15 mouse cellular contexts compared by ENCODE assay signal in the genomic region with DNA sequence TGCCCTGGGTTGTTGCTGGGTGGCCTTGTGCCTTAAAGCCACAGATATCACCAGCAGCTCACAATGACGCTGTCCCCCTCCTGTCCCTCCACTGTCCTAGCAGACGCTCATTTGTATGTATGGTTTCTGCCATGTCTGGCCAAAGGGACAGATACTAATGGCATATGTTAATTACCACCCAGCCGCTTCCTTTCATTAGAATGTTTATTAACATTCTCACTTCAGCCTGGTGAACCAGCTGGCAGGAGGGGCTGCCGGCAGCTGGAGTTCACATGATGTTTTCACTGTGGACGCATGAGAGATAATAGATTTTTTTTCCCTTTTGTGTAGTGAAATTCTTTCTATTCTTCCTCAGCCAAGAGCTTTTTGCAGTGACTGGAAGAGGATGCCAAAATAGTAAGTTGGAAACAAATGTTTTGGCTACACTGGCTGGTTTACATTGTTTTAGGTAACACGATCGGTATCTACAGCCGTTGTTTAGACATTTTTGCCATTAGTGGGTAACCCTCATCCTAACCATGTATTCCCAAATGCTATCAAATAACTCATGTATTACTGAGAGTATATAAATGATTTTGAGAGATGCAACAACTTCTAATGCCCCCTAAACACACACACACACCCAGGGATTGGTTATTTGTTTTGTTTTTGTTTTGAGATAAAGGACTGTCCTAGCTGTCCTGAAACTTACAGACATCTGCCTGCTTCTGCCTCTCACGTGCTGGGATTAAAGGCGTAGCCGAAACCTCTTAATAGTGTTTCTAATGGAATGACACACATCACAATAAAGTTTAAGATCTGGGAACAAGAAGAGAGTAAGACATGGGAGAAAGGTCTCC.
DNase-seq lines count a peak whose midpoint lies in the region; ATAC-seq lines count a peak whose summit lies in the region.
"Had no signal": no experiment of that assay in that cellular context is flagged by ENCODE, and none has a peak within 500 bp of the region (broad histone marks: within the 10 kb centered on the region; RNA-seq: fewer than 3 reads in every experiment).

No protein-coding gene starts in this region.

- H3K27ac ChIP-seq in neural tube, embryonic 11.5 days (ENCODE audit: low read depth, low read length), result peak overlapping the region; percentile 51; the same call in 1 of the 2 replicates
- H3K27ac ChIP-seq in midbrain, embryonic 12.5 days (replicated peaks), result peak overlapping the region; percentile 50
- H3K27ac ChIP-seq: liver, embryonic 15.5 days had no signal

- peak; percentile 93 for ATAC-seq in neural tube, embryonic 11.5 days (ENCODE audit: insufficient read depth, low FRiP score, low TSS enrichment)
- peak; percentile 91 for ATAC-seq in midbrain, embryonic 12.5 days (ENCODE audit: low FRiP score, low read depth)
- ATAC-seq: intestine, postnatal 0 days had no signal

- no peaks in the 10 kb centered on the region for H3K27me3 ChIP-seq in neural tube, embryonic 11.5 days (ENCODE audit: control insufficient read depth, insufficient read depth, low read length)
- H3K27me3 ChIP-seq in midbrain, embryonic 12.5 days, result no peaks in the 10 kb centered on the region; the same call in 1 of the 2 replicates
- H3K27me3 ChIP-seq: liver, embryonic 15.5 days had no signal

- 42% methylated on average over 11 of the region's 11 CpGs for WGBS in neural tube, embryonic 11.5 days
- 35% methylated on average over 11 of the region's 11 CpGs for WGBS in midbrain, embryonic 12.5 days

- no peaks in the 10 kb centered on the region for H3K36me3 ChIP-seq in neural tube, embryonic 11.5 days (ENCODE audit: control insufficient read depth, insufficient read depth, low read length)
- no peaks in the 10 kb centered on the region for H3K36me3 ChIP-seq in midbrain, embryonic 12.5 days
- H3K36me3 ChIP-seq: liver, embryonic 15.5 days had no signal

- H3K4me1 ChIP-seq in neural tube, embryonic 11.5 days (ENCODE audit: control insufficient read depth, insufficient read depth, low read length), result no peaks in the 10 kb centered on the region
- H3K4me1 ChIP-seq in midbrain, embryonic 12.5 days, result peaks cover 17% of the 10 kb centered on the region
- H3K4me1 ChIP-seq: liver, embryonic 15.5 days had no signal

- no peaks in the 10 kb centered on the region for H3K9me3 ChIP-seq in neural tube, embryonic 11.5 days (ENCODE audit: control insufficient read depth, low read length)
- no peaks in the 10 kb centered on the region for H3K9me3 ChIP-seq in midbrain, embryonic 12.5 days
- H3K9me3 ChIP-seq: liver, embryonic 15.5 days had no signal

- H3K9ac ChIP-seq in neural tube, embryonic 11.5 days (ENCODE audit: low read length), result no peak overlapping the region
- H3K9ac ChIP-seq in midbrain, embryonic 12.5 days (replicated peaks), result no peak overlapping the region
- H3K9ac ChIP-seq: liver, embryonic 15.5 days had no signal

- DNase-seq in embryo, embryonic 10.5 days (ENCODE audit: low spot score), result peak; percentile 62
- DNase-seq in embryo, embryonic 10 days (ENCODE audit: low spot score), result no peak
- peak; percentile 70 for DNase-seq in neural tube, embryonic 11.5 days (ENCODE audit: low spot score)
- DNase-seq in neural tube, embryonic 10.5 days (ENCODE audit: extremely low spot score, low spot score), result no peak
- peak; percentile 88 for DNase-seq in retina, postnatal 1 day
- no peak for DNase-seq in yolk sac, embryonic 10.5 days (ENCODE audit: low spot score)
- no peak for DNase-seq in gastrocnemius, postnatal 25 days
- DNase-seq: gastrocnemius, postnatal 14 days; kidney, postnatal 4 days; right cerebral cortex, postnatal 14 days; thymus, postnatal 14 days had no signal

- H3K4me2 ChIP-seq in neural tube, embryonic 11.5 days (ENCODE audit: low read depth), result no peak overlapping the region
- H3K4me2 ChIP-seq in midbrain, embryonic 12.5 days (replicated peaks), result peak overlapping the region; percentile 15
- H3K4me2 ChIP-seq: liver, embryonic 15.5 days had no signal

- H3K4me3 ChIP-seq in neural tube, embryonic 11.5 days (ENCODE audit: low read depth, low read length), result no peak overlapping the region
- H3K4me3 ChIP-seq in midbrain, embryonic 12.5 days, result no peak overlapping the region
- H3K4me3 ChIP-seq: erythroblast, embryonic 14.5 days; liver, embryonic 15.5 days had no signal

Comparison
In these comparisons a context has a peak if more than half of its experiments do, and no peak if none do; other contexts are left out.
1. DNase-seq: peak in embryo, embryonic 10.5 days (single experiment), neural tube, embryonic 11.5 days (single experiment) and retina, postnatal 1 day (single experiment); none in embryo, embryonic 10 days (single experiment), neural tube, embryonic 10.5 days (single experiment), yolk sac, embryonic 10.5 days (single experiment) and gastrocnemius, postnatal 25 days (single experiment).